Mouse (Mus musculus) liver, embryonic 14.5 days (tissue): ENCODE data around the gene Igdcc3. TPM values are rescaled to one million over a fixed set of nuclear protein-coding genes. Genes with fewer than 3 reads are reported as not detected.

Experiments
- ATAC-seq: fragments of 200-750 bp; cut with Nextera tagmentation; 2 replicates; pipeline ENCODE4 v1.8.0; 2017; ENCODE audit warnings: moderate number of reproducible peaks, mild to moderate bottlenecking, moderate library complexity; ENCODE audit not compliant: insufficient read depth
- DNase-seq, 3 experiments: peaks; one replicate each; pipeline ENCODE4 v3.0.0-alpha.2; 2012 to 2013; ENCODE audit warnings: low read depth in 3 of 3, low spot score in 3 of 3
- H3K27ac ChIP-seq: fragments of 300-500 bp; sonication (generic); 2 replicates; pipeline ENCODE4 v1.5.1; 2014; ENCODE audit warnings: moderate library complexity, mild to moderate bottlenecking, control low read depth, inconsistent platforms
- H3K27me3 ChIP-seq: fragments of 300-500 bp; sonication (generic); 2 replicates; pipeline ENCODE4 v1.6.1; 2014; ENCODE audit warnings: mild to moderate bottlenecking, low read length, moderate library complexity; ENCODE audit not compliant: control insufficient read depth, insufficient read depth
- H3K36me3 ChIP-seq: fragments of 300-500 bp; sonication (generic); replicated peaks from 2 replicates; pipeline ENCODE4 v1.6.1; 2014; ENCODE audit warnings: low read depth; ENCODE audit not compliant: control insufficient read depth, insufficient read depth
- H3K4me1 ChIP-seq, 2 experiments: fragments of 200-500 bp in 1 of 2; fragments of 300-500 bp in 1 of 2; sonication (generic) in 1 of 2; replicated peaks; 2 replicates each; pipeline ENCODE4 v1.6.1; 2012 to 2014; ENCODE audit warnings: antibody characterized with exemption in 1 of 2, inconsistent platforms in 1 of 2, low read length in 1 of 2; ENCODE audit not compliant: control insufficient read depth in 2 of 2, insufficient read depth in 2 of 2
- H3K4me2 ChIP-seq: fragments of 300-500 bp; sonication (generic); 2 replicates; pipeline ENCODE4 v1.6.1; 2014; ENCODE audit warnings: low read depth, mild to moderate bottlenecking, control low read depth, moderate library complexity
- H3K4me3 ChIP-seq, 2 experiments: fragments of 200-500 bp in 1 of 2; fragments of 300-500 bp in 1 of 2; sonication (generic) in 1 of 2; 2 replicates each; pipeline ENCODE4 v1.5.1; 2012 to 2014; ENCODE audit warnings: low read depth in 2 of 2, low read length in 2 of 2, mild to moderate bottlenecking in 2 of 2, control low read depth in 1 of 2, inconsistent platforms in 1 of 2, moderate library complexity in 1 of 2; ENCODE audit not compliant: insufficient read depth in 1 of 2
- H3K9ac ChIP-seq: fragments of 300-500 bp; sonication (generic); replicated peaks from 2 replicates; pipeline ENCODE4 v1.6.1; 2014; ENCODE audit warnings: mild to moderate bottlenecking, control low read depth, moderate library complexity
- H3K9me3 ChIP-seq: fragments of 300-500 bp; sonication (generic); 2 replicates; pipeline ENCODE4 v1.6.1; 2016; ENCODE audit warnings: low read length, mixed read lengths; ENCODE audit not compliant: control insufficient read depth
- CTCF ChIP-seq: IDR thresholded peaks from 2 replicates; pipeline ENCODE4 v1.5.1; 2016; ENCODE audit warnings: antibody characterized with exemption, low read depth, control low read depth
- EP300 ChIP-seq: IDR thresholded peaks from 2 replicates; pipeline ENCODE4 v1.6.1; 2016; ENCODE audit warnings: antibody characterized with exemption, low read depth
- WGBS: fragments of 180-500 bp; shearing (Covaris S2); extraction: QIAGEN DNeasy Blood & Tissue Kit; methylation state at CpG from one replicate; pipeline ENCODE4 v1.1.7; 2014; ENCODE audit not compliant: insufficient replicate concordance; 5-methylcytosine and 5-hydroxymethylcytosine counted together
- polyA plus RNA-seq, 2 experiments: library from polyadenylated mRNA; depleted of rRNA in 1 of 2; stranded (reverse) in 1 of 2; unstranded in 1 of 2; fragments of >200 nt; fragmentation: Nextera tagmentation in 1 of 2; extraction: Ambion mirVana in 1 of 2; gene quantifications; 2 replicates each; pipeline versions ENCODE4 v1.2.1 to v1.2.3; 2012 to 2014

Igdcc3 gene
- polyA plus RNA-seq, 2 experiments, result 0.06 TPM

DNA sequence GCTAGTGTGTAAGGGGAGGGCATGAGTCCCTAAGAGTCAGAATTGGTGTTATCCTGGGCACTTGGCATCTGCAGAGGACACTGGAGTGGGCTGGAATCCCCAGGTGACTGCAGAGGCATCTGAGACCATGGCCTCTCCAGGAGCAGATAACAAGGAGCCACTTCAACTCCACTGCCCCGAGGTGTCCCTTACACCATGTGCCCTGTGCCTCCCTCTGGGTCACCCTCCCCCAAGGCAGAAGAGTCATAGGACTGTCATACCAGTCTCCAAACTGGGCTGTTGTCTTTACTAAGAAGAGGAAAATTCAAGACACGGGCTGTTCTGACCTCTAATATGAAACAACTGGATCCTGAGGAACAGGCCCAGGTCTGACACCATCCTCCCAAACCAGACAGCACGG, 93.7 kb downstream of the Igdcc3 start:
- no peak overlapping the region for H3K9ac ChIP-seq
- H3K27ac ChIP-seq, result no peak overlapping the region
- WGBS, result 73% methylated on average over 3 of the region's 3 CpGs
- H3K4me1 ChIP-seq, result peaks cover 0 to 8% of the 10 kb centered on the region in 2 experiments; a peak in 2 of 4 replicates
- no peaks in the 10 kb centered on the region for H3K27me3 ChIP-seq
- TF ChIP-seq CTCF (no peak), EP300 (no peak)
- H3K36me3 ChIP-seq, result peaks cover 4% of the 10 kb centered on the region
- ATAC-seq, result no peak
- no peak for DNase-seq
- H3K4me3 ChIP-seq, result no peak overlapping the region
- H3K9me3 ChIP-seq, result no peaks in the 10 kb centered on the region
- H3K4me2 ChIP-seq, result no peak overlapping the region

Other genes with a start within 250 kb of the Igdcc3 start
- 0.02 and 0.03 TPM in 2 replicates for gene Slc24a1, start 189.6 kb upstream of the Igdcc3 start, polyA plus RNA-seq (2012; rRNA removed)
- 0.03 TPM in 1 of 2 replicates, not detected in the other for gene Slc24a1, start 189.6 kb upstream of the Igdcc3 start, polyA plus RNA-seq (2014; fragmentation: Nextera tagmentation; extraction: Ambion mirVana)
- gene Ints14, start 180.3 kb upstream of the Igdcc3 start, polyA plus RNA-seq (2012; rRNA removed), result 13.7 and 14.8 TPM in 2 replicates
- 23.3 and 28.1 TPM in 2 replicates for gene Ints14, start 180.3 kb upstream of the Igdcc3 start, polyA plus RNA-seq (2014; fragmentation: Nextera tagmentation; extraction: Ambion mirVana)
- 17.9 and 22.9 TPM in 2 replicates for gene Hacd3, start 119.5 kb upstream of the Igdcc3 start, polyA plus RNA-seq (2012; rRNA removed)
- 19.6 and 22.9 TPM in 2 replicates for gene Hacd3, start 119.5 kb upstream of the Igdcc3 start, polyA plus RNA-seq (2014; fragmentation: Nextera tagmentation; extraction: Ambion mirVana)
- gene Dpp8, start 108.8 kb upstream of the Igdcc3 start, polyA plus RNA-seq (2012; rRNA removed), result 16.8 and 18.5 TPM in 2 replicates
- 11.7 and 13.6 TPM in 2 replicates for gene Dpp8, start 108.8 kb upstream of the Igdcc3 start, polyA plus RNA-seq (2014; fragmentation: Nextera tagmentation; extraction: Ambion mirVana)
- 4.6 and 4.9 TPM in 2 replicates for gene Igdcc4, start 39.7 kb upstream of the Igdcc3 start, polyA plus RNA-seq (2012; rRNA removed)
- gene Igdcc4, start 39.7 kb upstream of the Igdcc3 start, polyA plus RNA-seq (2014; fragmentation: Nextera tagmentation; extraction: Ambion mirVana), result 4.5 and 5.4 TPM in 2 replicates
- gene Parp16, start 54.2 kb downstream of the Igdcc3 start, polyA plus RNA-seq (2012; rRNA removed), result 4.9 and 5.7 TPM in 2 replicates
- gene Parp16, start 54.2 kb downstream of the Igdcc3 start, polyA plus RNA-seq (2014; fragmentation: Nextera tagmentation; extraction: Ambion mirVana), result 7.2 and 9.3 TPM in 2 replicates
- gene Cilp, start 124.0 kb downstream of the Igdcc3 start, polyA plus RNA-seq (2012; rRNA removed), result 0.01 TPM in 1 of 2 replicates, not detected in the other
- not detected in 2 replicates for gene Cilp, start 124.0 kb downstream of the Igdcc3 start, polyA plus RNA-seq (2014; fragmentation: Nextera tagmentation; extraction: Ambion mirVana)
- gene Clpx, start 153.1 kb downstream of the Igdcc3 start, polyA plus RNA-seq (2012; rRNA removed), result 5.6 and 10.3 TPM in 2 replicates
- 29.5 and 32.5 TPM in 2 replicates for gene Clpx, start 153.1 kb downstream of the Igdcc3 start, polyA plus RNA-seq (2014; fragmentation: Nextera tagmentation; extraction: Ambion mirVana)
- gene Pdcd7, start 204.9 kb downstream of the Igdcc3 start, polyA plus RNA-seq (2012; rRNA removed), result 3.2 and 4.8 TPM in 2 replicates
- gene Pdcd7, start 204.9 kb downstream of the Igdcc3 start, polyA plus RNA-seq (2014; fragmentation: Nextera tagmentation; extraction: Ambion mirVana), result 4.9 and 5.7 TPM in 2 replicates
- gene Ubap1l, start 219.9 kb downstream of the Igdcc3 start, polyA plus RNA-seq (2012; rRNA removed), result 0.13 and 0.14 TPM in 2 replicates
- gene Ubap1l, start 219.9 kb downstream of the Igdcc3 start, polyA plus RNA-seq (2014; fragmentation: Nextera tagmentation; extraction: Ambion mirVana), result 0.10 TPM in 1 of 2 replicates, not detected in the other